Comparison of ENCODE assay signal across 13 mouse cellular contexts in genomic region chr1:93654798-93655197, GRCm38 (mm10). TPM values are rescaled to one million over a fixed set of nuclear protein-coding genes. Genes with fewer than 3 reads are reported as not detected.
"Had no signal": no experiment of that assay in that cellular context is flagged by ENCODE, and none has a peak within 500 bp of the region (broad histone marks: within the 10 kb centered on the region; RNA-seq: fewer than 3 reads in every experiment).

No protein-coding gene starts in this region.

- ATAC-seq: hindbrain, embryonic 16.5 days; inflammation-experienced regulatory T-cells, adult 6 months; lung, postnatal 0 days; midbrain, embryonic 13.5 days had no signal

- H3K36me3 ChIP-seq: limb, embryonic 10.5 days; midbrain, embryonic 13.5 days had no signal

- H3K4me3 ChIP-seq: left cerebral cortex, adult 2 months; limb, embryonic 10.5 days; midbrain, embryonic 13.5 days had no signal

- H3K9ac ChIP-seq: midbrain, embryonic 13.5 days had no signal

- H3K9me3 ChIP-seq: limb, embryonic 10.5 days had no signal

- DNase-seq: kidney, adult 9 months; kidney, postnatal 14 days; lung, adult 2 months; lung, postnatal 36 days; right cerebral cortex, postnatal 14 days; thymus, adult 18-20 months; thymus, postnatal 14 days had no signal

- H3K4me1 ChIP-seq: midbrain, embryonic 13.5 days had no signal

- H3K27ac ChIP-seq: left cerebral cortex, adult 2 months; limb, embryonic 10.5 days; midbrain, embryonic 13.5 days had no signal

- H3K4me2 ChIP-seq: midbrain, embryonic 13.5 days had no signal

- H3K27me3 ChIP-seq: midbrain, embryonic 13.5 days had no signal

RNA-seq across cellular contexts. Expression of gene Bok, which starts 30.7 kb away (rescaled TPM):
- polyA plus RNA-seq: inflammation-experienced regulatory T-cells, adult 6 months had no signal
